Mouse (Mus musculus): Measurements from ENCODE around the gene Extl1. TPM values are rescaled to one million over a fixed set of nuclear protein-coding genes. Genes with fewer than 3 reads are reported as not detected.

Gene Extl1
- total and polyA plus RNA-seq, 3 experiments: 0.05 TPM; not detected in 2

- no peak for DNase-seq (ENCODE audit: low spot score)
- no peak for TF ChIP-seq GATA2 (IDR thresholded peaks at IDR 0.05; ENCODE audit: borderline replicate concordance, low read depth, low read length)
- TF ChIP-seq GATA1 (IDR thresholded peaks at IDR 0.05; ENCODE audit: borderline replicate concordance, low read length): no peak
- no peaks in the 10 kb centered on the region for H3K9me3 ChIP-seq (replicated peaks)
These were observed 11.5 kb upstream of the Extl1 start for GRCm38 (mm10) chr4:134395142-134395541.

GRCm38 (mm10) chr4:134393026-134393425, 9.4 kb upstream of the Extl1 start:
- H3K4me3 ChIP-seq (ENCODE audit: low read depth, low read length): no peak overlapping the region
- ATAC-seq (ENCODE audit: extremely low read depth, insufficient number of reproducible peaks, low FRiP score, poor library complexity, severe bottlenecking) (no peak), DNase-seq (ENCODE audit: low spot score) (no peak)
- H3K36me3 ChIP-seq (replicated peaks): no peaks in the 10 kb centered on the region
- no peaks in the 10 kb centered on the region for H3K9me3 ChIP-seq (replicated peaks)
- peaks cover 23% of the 10 kb centered on the region for H3K4me1 ChIP-seq (ENCODE audit: insufficient read depth, low read depth, low read length)
- peaks cover 6% of the 10 kb centered on the region for H3K27me3 ChIP-seq (ENCODE audit: insufficient read depth, low read length)
- TF ChIP-seq POLR2AphosphoS5 (IDR thresholded peaks at IDR 0.05; ENCODE audit: insufficient replicate concordance, low read depth, low read length) (no peak), GATA2 (IDR thresholded peaks at IDR 0.05; ENCODE audit: borderline replicate concordance, low read depth, low read length) (no peak), TAL1 (conservative IDR thresholded peaks at IDR 0.05; ENCODE audit: low read depth, low read length) (no peak), CTCF (IDR thresholded peaks at IDR 0.05; ENCODE audit: low read depth, low read length) (no peak), GATA1 (IDR thresholded peaks at IDR 0.05; ENCODE audit: borderline replicate concordance, low read length) (no peak)

More at GRCm38 (mm10) chr4:134395142-134395541, 11.5 kb upstream of the Extl1 start:
- Histone ChIP-seq H3K27me3 (ENCODE audit: insufficient read depth, low read length) (peaks cover 11% of the 10 kb centered on the region), H3K36me3 (replicated peaks) (peaks cover 2% of the 10 kb centered on the region), H3K4me1 (ENCODE audit: insufficient read depth, low read depth, low read length) (peaks cover 24% of the 10 kb centered on the region), H3K4me3 (ENCODE audit: low read depth, low read length) (no peak overlapping the region)
- ATAC-seq (ENCODE audit: extremely low read depth, insufficient number of reproducible peaks, low FRiP score, poor library complexity, severe bottlenecking): no peak

GRCm38 (mm10) chr4:134392595-134392994, 8.9 kb upstream of the Extl1 start:
- DNase-seq (ENCODE audit: low spot score): no peak
- H3K9me3 ChIP-seq (replicated peaks): no peaks in the 10 kb centered on the region
- TF ChIP-seq CTCF (IDR thresholded peaks at IDR 0.05; ENCODE audit: low read depth, low read length) (no peak), POLR2AphosphoS5 (IDR thresholded peaks at IDR 0.05; ENCODE audit: insufficient replicate concordance, low read depth, low read length) (no peak), GATA1 (IDR thresholded peaks at IDR 0.05; ENCODE audit: borderline replicate concordance, low read length) (no peak), GATA2 (IDR thresholded peaks at IDR 0.05; ENCODE audit: borderline replicate concordance, low read depth, low read length) (no peak), TAL1 (conservative IDR thresholded peaks at IDR 0.05; ENCODE audit: low read depth, low read length) (no peak)
- H3K4me1 ChIP-seq (ENCODE audit: insufficient read depth, low read depth, low read length): peaks cover 23% of the 10 kb centered on the region
- ATAC-seq (ENCODE audit: extremely low read depth, insufficient number of reproducible peaks, low FRiP score, poor library complexity, severe bottlenecking): no peak
- H3K36me3 ChIP-seq (replicated peaks): no peaks in the 10 kb centered on the region
- H3K4me3 ChIP-seq (ENCODE audit: low read depth, low read length): no peak overlapping the region
- peaks cover 6% of the 10 kb centered on the region for H3K27me3 ChIP-seq (ENCODE audit: insufficient read depth, low read length)

GRCm38 (mm10) chr4:134391636-134392035, 8.0 kb upstream of the Extl1 start:
- peaks cover 3% of the 10 kb centered on the region for H3K9me3 ChIP-seq (replicated peaks)
- no peaks in the 10 kb centered on the region for H3K36me3 ChIP-seq (replicated peaks)
- no peak for ATAC-seq (ENCODE audit: extremely low read depth, insufficient number of reproducible peaks, low FRiP score, poor library complexity, severe bottlenecking)
- H3K4me3 ChIP-seq (ENCODE audit: low read depth, low read length): no peak overlapping the region
- no peak for DNase-seq (ENCODE audit: low spot score)
- peaks cover 18% of the 10 kb centered on the region for H3K4me1 ChIP-seq (ENCODE audit: insufficient read depth, low read depth, low read length)
- H3K27me3 ChIP-seq (ENCODE audit: insufficient read depth, low read length): peaks cover 7% of the 10 kb centered on the region; the same call in 1 of the 2 replicates
- no peak for TF ChIP-seq POLR2AphosphoS5 (IDR thresholded peaks at IDR 0.05; ENCODE audit: insufficient replicate concordance, low read depth, low read length)
- no peak for TF ChIP-seq GATA1 (IDR thresholded peaks at IDR 0.05; ENCODE audit: borderline replicate concordance, low read length)
- no peak for TF ChIP-seq CTCF (IDR thresholded peaks at IDR 0.05; ENCODE audit: low read depth, low read length)
- no peak for TF ChIP-seq GATA2 (IDR thresholded peaks at IDR 0.05; ENCODE audit: borderline replicate concordance, low read depth, low read length)
- no peak for TF ChIP-seq TAL1 (conservative IDR thresholded peaks at IDR 0.05; ENCODE audit: low read depth, low read length)

- 0 out of 2 replicates have a peak, but pooled peaks cover 4% of the 10 kb centered on the region for H3K27me3 ChIP-seq (ENCODE audit: insufficient read depth, low read length)
- ATAC-seq (ENCODE audit: extremely low read depth, insufficient number of reproducible peaks, low FRiP score, poor library complexity, severe bottlenecking) (no peak), DNase-seq (ENCODE audit: low spot score) (no peak)
- H3K9me3 ChIP-seq (replicated peaks): peaks cover 3% of the 10 kb centered on the region
- H3K4me3 ChIP-seq (ENCODE audit: low read depth, low read length): no peak overlapping the region
- no peaks in the 10 kb centered on the region for H3K36me3 ChIP-seq (replicated peaks)
- H3K4me1 ChIP-seq (ENCODE audit: insufficient read depth, low read depth, low read length): peaks cover 6% of the 10 kb centered on the region
- no peak for TF ChIP-seq GATA2 (IDR thresholded peaks at IDR 0.05; ENCODE audit: borderline replicate concordance, low read depth, low read length)
- peak; percentile 46; the same call in 1 of the 2 replicates for TF ChIP-seq CTCF (IDR thresholded peaks at IDR 0.05; ENCODE audit: low read depth, low read length)
These were observed 4.7 kb upstream of the Extl1 start for GRCm38 (mm10) chr4:134388397-134388796.

GRCm38 (mm10) chr4:134387268-134387667, 3.6 kb upstream of the Extl1 start:
- H3K4me1 ChIP-seq (ENCODE audit: insufficient read depth, low read depth, low read length): no peaks in the 10 kb centered on the region; the same call in 1 of the 2 replicates
- peaks cover 3% of the 10 kb centered on the region for H3K9me3 ChIP-seq (replicated peaks)
- no peaks in the 10 kb centered on the region for H3K36me3 ChIP-seq (replicated peaks)
- DNase-seq (ENCODE audit: low spot score) (no peak), ATAC-seq (ENCODE audit: extremely low read depth, insufficient number of reproducible peaks, low FRiP score, poor library complexity, severe bottlenecking) (no peak)
- H3K4me3 ChIP-seq (ENCODE audit: low read depth, low read length): no peak overlapping the region
- H3K27me3 ChIP-seq (ENCODE audit: insufficient read depth, low read length): 0 out of 2 replicates have a peak, but pooled peaks cover 4% of the 10 kb centered on the region
- TF ChIP-seq TAL1 (conservative IDR thresholded peaks at IDR 0.05; ENCODE audit: low read depth, low read length) (no peak), GATA2 (IDR thresholded peaks at IDR 0.05; ENCODE audit: borderline replicate concordance, low read depth, low read length) (no peak), POLR2AphosphoS5 (IDR thresholded peaks at IDR 0.05; ENCODE audit: insufficient replicate concordance, low read depth, low read length) (no peak), CTCF (IDR thresholded peaks at IDR 0.05; ENCODE audit: low read depth, low read length) (no peak), GATA1 (IDR thresholded peaks at IDR 0.05; ENCODE audit: borderline replicate concordance, low read length) (no peak)

- TF ChIP-seq TAL1 (conservative IDR thresholded peaks at IDR 0.05; ENCODE audit: low read depth, low read length): no peak
- TF ChIP-seq POLR2AphosphoS5 (IDR thresholded peaks at IDR 0.05; ENCODE audit: insufficient replicate concordance, low read depth, low read length): no peak
- TF ChIP-seq GATA2 (IDR thresholded peaks at IDR 0.05; ENCODE audit: borderline replicate concordance, low read depth, low read length): no peak
- TF ChIP-seq CTCF (IDR thresholded peaks at IDR 0.05; ENCODE audit: low read depth, low read length): no peak
- TF ChIP-seq GATA1 (IDR thresholded peaks at IDR 0.05; ENCODE audit: borderline replicate concordance, low read length): no peak
- no peak overlapping the region for H3K4me3 ChIP-seq (ENCODE audit: low read depth, low read length)
- H3K27me3 ChIP-seq (ENCODE audit: insufficient read depth, low read length): peaks cover 23% of the 10 kb centered on the region
- H3K36me3 ChIP-seq (replicated peaks): no peaks in the 10 kb centered on the region
- no peaks in the 10 kb centered on the region for H3K9me3 ChIP-seq (replicated peaks)
- H3K4me1 ChIP-seq (ENCODE audit: insufficient read depth, low read depth, low read length): no peaks in the 10 kb centered on the region
- no peak for DNase-seq (ENCODE audit: low spot score)
- no peak for ATAC-seq (ENCODE audit: extremely low read depth, insufficient number of reproducible peaks, low FRiP score, poor library complexity, severe bottlenecking)
These were observed 4.1 kb downstream of the Extl1 start for GRCm38 (mm10) chr4:134379510-134379909.
